Mouse (Mus musculus) myocyte (in vitro differentiated cells): ENCODE data around the gene Sult4a1. TPM values are rescaled to one million over a fixed set of nuclear protein-coding genes. Genes with fewer than 3 reads are reported as not detected.

ENCODE experiments used
- H3K27me3 ChIP-seq: one replicate; pipeline ENCODE4 v1.6.1; 2011; ENCODE audit not compliant: control insufficient read depth, insufficient read depth, insufficient read length
- H3K36me3 ChIP-seq: one replicate; pipeline ENCODE4 v1.6.1; 2011; ENCODE audit not compliant: control insufficient read depth, insufficient read depth
- H3K4me2 ChIP-seq: one replicate; pipeline ENCODE4 v1.6.1; 2011; ENCODE audit warnings: low read depth, control low read depth
- H3K4me3 ChIP-seq: one replicate; pipeline ENCODE4 v1.5.1; 2011; ENCODE audit warnings: mild to moderate bottlenecking, control low read depth, moderate library complexity
- H3K79me2 ChIP-seq: one replicate; pipeline ENCODE4 v1.6.1; 2011; ENCODE audit not compliant: control insufficient read depth, insufficient read depth
- H3ac ChIP-seq: one replicate; pipeline ENCODE4 v1.6.1; 2011; ENCODE audit not compliant: control insufficient read depth, insufficient read length
- CEBPB ChIP-seq: IDR thresholded peaks from 2 replicates; pipeline ENCODE4 v1.6.1; 2011; ENCODE audit warnings: mild to moderate bottlenecking, moderate library complexity; ENCODE audit not compliant: poor library complexity, insufficient read depth, severe bottlenecking
- E2F4 ChIP-seq: IDR thresholded peaks from one replicate; pipeline ENCODE4 v1.6.1; 2011; ENCODE audit warnings: mild to moderate bottlenecking, control low read depth, moderate library complexity; ENCODE audit not compliant: insufficient read depth
- MAX ChIP-seq: IDR thresholded peaks from one replicate; pipeline ENCODE4 v1.6.1; 2011; ENCODE audit warnings: low read depth, mild to moderate bottlenecking, control low read depth
- MYOD1 ChIP-seq, 3 experiments: IDR thresholded peaks; one replicate each; pipeline ENCODE4 v1.6.1; 2011; ENCODE audit warnings: control low read depth in 2 of 3, low read depth in 2 of 3, mild to moderate bottlenecking in 2 of 3, moderate library complexity in 1 of 3; ENCODE audit not compliant: insufficient read length in 2 of 3, control insufficient read depth in 1 of 3
- MYOG ChIP-seq, 3 experiments: IDR thresholded peaks; one replicate each; pipeline ENCODE4 v1.6.1; 2011; ENCODE audit warnings: control low read depth in 2 of 3, low read depth in 2 of 3, mild to moderate bottlenecking in 2 of 3; ENCODE audit not compliant: insufficient read length in 2 of 3, control insufficient read depth in 1 of 3, insufficient read depth in 1 of 3
- POLR2A ChIP-seq: IDR thresholded peaks from one replicate; pipeline ENCODE4 v1.6.1; 2011; ENCODE audit warnings: low read depth, mild to moderate bottlenecking, control low read depth, moderate library complexity; ENCODE audit not compliant: insufficient read length
- POLR2AphosphoS2 ChIP-seq: IDR thresholded peaks from one replicate; pipeline ENCODE4 v1.6.1; 2011; ENCODE audit warnings: low read depth, control low read depth; ENCODE audit not compliant: insufficient read length
- REST ChIP-seq: IDR thresholded peaks from one replicate; pipeline ENCODE4 v1.6.1; 2011; ENCODE audit warnings: mild to moderate bottlenecking, control low read depth, moderate library complexity; ENCODE audit not compliant: insufficient read depth, insufficient read length
- SRF ChIP-seq: IDR thresholded peaks from one replicate; pipeline ENCODE4 v1.6.1; 2011; ENCODE audit warnings: low read depth; ENCODE audit not compliant: control insufficient read depth, insufficient read length
- TCF12 ChIP-seq: IDR thresholded peaks from one replicate; pipeline ENCODE4 v1.6.1; 2011; ENCODE audit warnings: mild to moderate bottlenecking, control low read depth; ENCODE audit not compliant: poor library complexity, insufficient read depth, severe bottlenecking
- TCF3 ChIP-seq: IDR thresholded peaks from one replicate; pipeline ENCODE4 v1.6.1; 2011; ENCODE audit warnings: low read depth, control low read depth; ENCODE audit not compliant: insufficient read length
- USF1 ChIP-seq: IDR thresholded peaks from one replicate; pipeline ENCODE4 v1.6.1; 2011; ENCODE audit warnings: low read depth, mild to moderate bottlenecking, control low read depth, moderate library complexity
- polyA plus RNA-seq: library from polyadenylated mRNA; unstranded; fragments of >200 nt; fragmentation: generic; extraction: Trizol; gene quantifications from one replicate; pipeline ENCODE4 v1.2.1, GENCODE M21; 2012; ENCODE audit warnings: missing spikeins

The Sult4a1 gene
- polyA plus RNA-seq, 1 experiment: not detected

DNA sequence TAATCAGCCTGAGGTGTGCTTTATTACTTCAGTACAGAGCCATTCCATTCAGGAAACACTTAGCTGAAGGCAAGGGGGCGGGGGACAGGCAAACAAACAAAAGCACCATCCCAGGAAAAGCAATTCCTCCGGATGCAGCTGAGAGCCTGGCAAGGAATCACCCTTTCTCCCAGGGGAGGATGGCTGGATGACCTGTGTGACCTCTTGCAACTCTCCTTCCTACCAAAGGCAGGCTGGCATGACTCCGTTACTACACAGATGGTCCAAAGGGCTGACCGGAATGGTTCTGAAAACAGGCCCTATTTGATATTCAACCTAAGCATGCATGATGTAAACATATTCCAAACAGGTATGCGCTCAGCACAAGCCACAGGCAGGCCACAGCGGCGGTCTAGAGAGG, 56.0 kb downstream of the Sult4a1 start:
- no peaks in the 10 kb centered on the region for H3K79me2 ChIP-seq
- H3K27me3 ChIP-seq: peaks cover 25% of the 10 kb centered on the region
- H3K4me3 ChIP-seq: no peak overlapping the region
- no peak for TF ChIP-seq REST
- TF ChIP-seq TCF3: no peak
- no peak for TF ChIP-seq SRF
- no peak for TF ChIP-seq POLR2AphosphoS2
- TF ChIP-seq TCF12: no peak
- TF ChIP-seq MYOD1 (IDR thresholded peaks at IDR 0.05; ENCODE audit: control insufficient read depth in 1 of 3, insufficient read length in 2 of 3, low read depth in 2 of 3): no peak
- no peak for TF ChIP-seq POLR2A
- TF ChIP-seq CEBPB: no peak
- TF ChIP-seq USF1: no peak
- no peak for TF ChIP-seq MYOG (IDR thresholded peaks at IDR 0.05; ENCODE audit: control insufficient read depth in 1 of 3, insufficient read depth in 1 of 3, insufficient read length in 2 of 3, low read depth in 2 of 3)
- TF ChIP-seq E2F4: no peak
- TF ChIP-seq MAX: no peak
- no peak overlapping the region for H3ac ChIP-seq
- no peak overlapping the region for H3K4me2 ChIP-seq
- H3K36me3 ChIP-seq: no peaks in the 10 kb centered on the region

DNA sequence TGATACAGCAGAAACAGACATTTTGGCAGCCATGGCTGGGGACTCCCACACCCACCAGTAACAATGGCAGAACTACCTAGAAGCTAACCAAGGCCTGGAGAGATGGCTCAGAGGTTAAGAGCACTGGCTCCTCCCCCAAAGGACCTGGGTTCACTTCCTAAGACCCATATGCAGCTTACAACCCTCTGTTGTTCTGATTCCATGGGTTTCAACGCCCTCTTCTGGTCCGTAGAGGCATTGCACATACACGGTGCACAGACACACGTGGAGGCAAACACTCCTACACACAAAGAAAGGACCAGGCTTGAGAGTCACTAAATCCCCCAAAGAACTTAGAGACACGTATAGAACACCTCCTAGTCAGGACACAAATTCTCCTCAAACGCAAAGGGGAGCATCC, 60.0 kb downstream of the Sult4a1 start:
- H3K79me2 ChIP-seq: no peaks in the 10 kb centered on the region
- TF ChIP-seq REST: no peak
- no peak for TF ChIP-seq E2F4
- TF ChIP-seq USF1: no peak
- TF ChIP-seq POLR2AphosphoS2: no peak
- no peak for TF ChIP-seq POLR2A
- no peak for TF ChIP-seq TCF3
- no peak for TF ChIP-seq MAX
- H3K4me2 ChIP-seq: no peak overlapping the region
- no peak overlapping the region for H3K4me3 ChIP-seq
- H3ac ChIP-seq: no peak overlapping the region
- no peaks in the 10 kb centered on the region for H3K36me3 ChIP-seq
- peaks cover 16% of the 10 kb centered on the region for H3K27me3 ChIP-seq

DNA sequence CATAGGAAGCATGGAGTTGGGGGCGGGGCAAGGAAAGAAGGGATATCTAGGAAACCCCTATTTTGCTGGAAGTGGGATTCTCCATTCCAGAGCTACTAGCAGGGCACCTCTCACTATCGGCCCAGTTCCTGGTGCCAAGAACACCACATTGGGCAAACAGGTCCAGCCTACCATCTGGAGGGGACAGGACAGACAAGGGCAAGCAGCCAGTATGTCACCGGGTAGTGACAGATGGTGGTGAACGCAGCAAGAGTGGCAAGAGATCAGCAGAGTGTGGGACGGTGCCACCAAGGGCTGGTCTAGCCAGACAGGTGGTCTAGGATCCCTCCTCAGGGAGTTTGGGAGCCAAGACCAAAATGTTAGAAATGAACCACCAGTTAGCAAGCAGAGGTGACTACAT, 68.5 kb downstream of the Sult4a1 start:
- no peak overlapping the region for H3ac ChIP-seq
- H3K27me3 ChIP-seq: no peaks in the 10 kb centered on the region
- H3K79me2 ChIP-seq: no peaks in the 10 kb centered on the region
- H3K36me3 ChIP-seq: no peaks in the 10 kb centered on the region
- no peak overlapping the region for H3K4me2 ChIP-seq
- H3K4me3 ChIP-seq: no peak overlapping the region
- TF ChIP-seq TCF12 (no peak), SRF (no peak), MYOD1 (IDR thresholded peaks at IDR 0.05; ENCODE audit: control insufficient read depth in 1 of 3, insufficient read length in 2 of 3, low read depth in 2 of 3) (no peak), MYOG (IDR thresholded peaks at IDR 0.05; ENCODE audit: control insufficient read depth in 1 of 3, insufficient read depth in 1 of 3, insufficient read length in 2 of 3, low read depth in 2 of 3) (no peak), MAX (no peak), E2F4 (no peak), POLR2AphosphoS2 (no peak)

Other genes starting within 250 kb of the Sult4a1 start
- not detected for gene Efcab6, start 40.4 kb downstream of the Sult4a1 start, polyA plus RNA-seq
- gene Pnpla5, start 17.4 kb upstream of the Sult4a1 start, polyA plus RNA-seq: not detected
- gene Pnpla3, start 62.1 kb upstream of the Sult4a1 start, polyA plus RNA-seq: 0.23 TPM
- 116 TPM for gene Samm50, start 86.5 kb upstream of the Sult4a1 start, polyA plus RNA-seq
- gene Parvb, start 126.3 kb upstream of the Sult4a1 start, polyA plus RNA-seq: 86.2 TPM
- gene Parvg, start 218.3 kb upstream of the Sult4a1 start, polyA plus RNA-seq: 0.95 TPM